Mouse (Mus musculus) fibroblast of lung, adult 2 months (primary cell): ENCODE measurements around the gene Ston1.

Experiments used
- DNase-seq: peaks from one replicate; pipeline ENCODE4 v3.0.0-alpha.2; 2011; ENCODE audit warnings: low read depth

Ston1 gene

GRCm38 (mm10) chr17:88675310-88676309 lies 78.1 kb downstream of the Ston1 start:
- DNase-seq: no peak

GRCm38 (mm10) chr17:88688226-88688625 lies 90.7 kb downstream of the Ston1 start:
- no peak for DNase-seq

GRCm38 (mm10) chr17:88696656-88697333 lies 99.3 kb downstream of the Ston1 start:
- DNase-seq: no peak

GRCm38 (mm10) chr17:88700901-88701300 lies 103.4 kb downstream of the Ston1 start:
- no peak for DNase-seq

GRCm38 (mm10) chr17:88702345-88702744 lies 104.9 kb downstream of the Ston1 start:
- no peak for DNase-seq

GRCm38 (mm10) chr17:88703112-88703511 lies 105.6 kb downstream of the Ston1 start:
- DNase-seq: no peak

GRCm38 (mm10) chr17:88706231-88706649 lies 108.8 kb downstream of the Ston1 start:
- DNase-seq: no peak
